Mouse (Mus musculus) thymus, postnatal 25 days (tissue): ENCODE data around the gene Arsb.

Experiments used
- DNase-seq: peaks from one replicate; pipeline ENCODE4 v3.0.0; 2022

Arsb gene

DNA sequence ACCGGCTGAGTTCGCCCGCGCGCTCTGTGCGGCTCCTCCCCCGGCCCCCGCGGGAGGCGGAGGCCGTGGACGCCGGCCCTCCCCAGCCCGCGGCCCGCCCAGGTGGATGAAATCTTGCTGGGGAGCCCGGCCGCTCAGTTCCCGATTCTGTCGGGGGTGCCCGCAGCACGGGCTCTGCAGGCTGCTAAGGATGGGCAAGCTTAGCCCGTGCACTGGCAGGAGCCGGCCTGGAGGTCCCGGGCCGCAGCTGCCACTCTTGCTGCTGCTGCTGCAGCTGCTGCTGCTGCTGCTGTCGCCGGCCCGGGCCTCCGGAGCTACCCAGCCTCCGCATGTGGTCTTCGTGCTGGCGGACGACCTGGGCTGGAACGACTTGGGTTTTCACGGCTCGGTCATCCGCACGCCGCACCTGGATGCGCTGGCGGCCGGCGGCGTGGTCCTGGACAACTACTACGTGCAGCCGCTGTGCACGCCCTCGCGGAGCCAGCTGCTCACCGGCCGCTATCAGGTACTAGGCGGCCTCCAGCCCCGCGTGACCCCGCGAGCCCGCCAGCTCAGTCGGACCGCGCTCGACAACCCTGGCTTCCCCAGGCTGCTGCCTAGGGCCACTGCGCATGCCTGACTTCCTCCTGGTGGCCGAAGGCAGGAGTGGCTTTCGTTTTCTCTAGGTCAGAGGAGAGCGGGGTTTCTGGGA is at the start of gene Arsb:
Gene Arsb (plus strand): TSS at position 43 of the 691 bp plus-strand sequence.
- DNase-seq, result peak; percentile 70

- no peak for DNase-seq
Observed at GRCm38 (mm10) chr13:93721916-93722315, 49.5 kb upstream of the Arsb start.

DNA sequence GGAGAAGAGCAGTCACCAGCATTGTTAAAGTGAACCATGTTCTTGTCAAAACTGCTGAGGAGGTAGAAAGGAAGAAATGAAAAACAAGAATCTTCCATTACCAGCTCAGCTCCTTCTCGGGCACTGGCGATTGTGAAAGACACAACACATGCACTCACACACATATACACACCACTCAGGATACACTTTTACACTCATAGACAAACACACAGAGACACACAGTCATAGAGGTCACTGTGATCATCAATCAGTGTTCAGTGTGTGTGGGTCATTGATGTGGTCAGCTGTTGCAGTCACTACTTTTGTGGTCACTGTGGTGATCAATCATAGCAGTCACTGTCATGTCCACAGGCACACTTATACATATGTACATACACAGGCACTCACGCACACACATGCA is 48.0 kb upstream of the Arsb start:
- DNase-seq, result no peak

- peak; percentile 12 for DNase-seq
Observed at GRCm38 (mm10) chr13:93724206-93724605, 47.2 kb upstream of the Arsb start.

- no peak for DNase-seq
Observed at GRCm38 (mm10) chr13:93735131-93735636, 36.2 kb upstream of the Arsb start.

DNA sequence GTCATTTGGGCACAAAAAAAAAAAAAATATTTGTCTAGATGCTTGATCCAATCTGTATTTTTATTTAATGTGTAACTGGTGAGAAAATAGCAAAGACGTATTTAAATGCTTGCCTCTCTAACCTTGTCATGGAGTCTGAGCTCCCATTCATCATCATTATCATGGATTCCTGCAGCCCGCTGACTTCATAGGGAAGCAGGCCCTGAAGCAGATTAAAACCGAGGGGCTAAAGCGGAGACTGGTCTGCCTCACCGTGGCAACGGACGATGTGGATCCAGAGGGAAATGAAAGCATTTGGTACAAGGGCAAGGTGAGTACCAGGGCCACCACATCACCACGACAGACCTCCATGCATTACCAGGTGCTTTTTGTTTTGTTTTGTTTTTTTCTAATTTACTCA is 27.3 kb upstream of the Arsb start:
- DNase-seq, result no peak

- no peak for DNase-seq
Observed at GRCm38 (mm10) chr13:93752597-93753400, 18.6 kb upstream of the Arsb start.

DNA sequence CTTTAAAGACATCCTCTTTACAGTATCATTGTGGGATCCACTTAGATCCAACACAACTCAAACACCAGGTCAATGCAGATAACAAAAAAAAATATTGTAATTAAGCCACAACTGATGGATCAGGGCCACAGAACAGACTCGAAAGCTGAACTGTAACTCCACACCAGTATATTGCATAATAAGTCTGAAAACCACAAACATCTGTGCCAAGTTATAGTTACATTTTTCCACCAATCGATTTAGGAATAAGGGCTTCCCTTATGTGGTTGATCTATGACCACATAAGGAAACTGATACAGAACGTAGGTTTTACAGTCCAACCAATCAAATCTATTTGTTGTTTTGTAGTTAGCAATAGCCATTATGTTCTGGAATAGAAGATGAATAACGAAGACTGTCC is 16.3 kb upstream of the Arsb start:
- DNase-seq, result no peak

DNA sequence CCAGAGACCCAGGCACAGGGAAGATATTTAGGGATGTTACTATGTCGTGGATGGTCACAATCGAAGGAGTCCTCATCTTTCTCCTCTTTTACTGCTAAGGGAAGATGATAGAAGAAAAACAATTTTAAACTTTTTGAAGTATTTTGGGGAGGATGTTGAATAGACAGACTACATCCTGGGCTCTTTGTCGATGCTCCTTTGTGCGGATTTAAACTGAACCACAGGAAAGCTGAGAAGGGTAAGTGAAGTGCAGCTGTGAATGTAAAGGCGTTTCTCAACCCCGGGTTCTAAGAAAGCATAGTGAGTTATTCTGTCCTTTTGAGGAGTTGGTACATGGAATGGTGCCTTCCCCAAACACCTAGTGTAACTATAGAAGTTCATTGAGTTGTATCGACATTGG is 14.8 kb upstream of the Arsb start:
- DNase-seq, result peak; percentile 26

- no peak for DNase-seq
Observed at GRCm38 (mm10) chr13:93757514-93757913, 13.9 kb upstream of the Arsb start.

DNA sequence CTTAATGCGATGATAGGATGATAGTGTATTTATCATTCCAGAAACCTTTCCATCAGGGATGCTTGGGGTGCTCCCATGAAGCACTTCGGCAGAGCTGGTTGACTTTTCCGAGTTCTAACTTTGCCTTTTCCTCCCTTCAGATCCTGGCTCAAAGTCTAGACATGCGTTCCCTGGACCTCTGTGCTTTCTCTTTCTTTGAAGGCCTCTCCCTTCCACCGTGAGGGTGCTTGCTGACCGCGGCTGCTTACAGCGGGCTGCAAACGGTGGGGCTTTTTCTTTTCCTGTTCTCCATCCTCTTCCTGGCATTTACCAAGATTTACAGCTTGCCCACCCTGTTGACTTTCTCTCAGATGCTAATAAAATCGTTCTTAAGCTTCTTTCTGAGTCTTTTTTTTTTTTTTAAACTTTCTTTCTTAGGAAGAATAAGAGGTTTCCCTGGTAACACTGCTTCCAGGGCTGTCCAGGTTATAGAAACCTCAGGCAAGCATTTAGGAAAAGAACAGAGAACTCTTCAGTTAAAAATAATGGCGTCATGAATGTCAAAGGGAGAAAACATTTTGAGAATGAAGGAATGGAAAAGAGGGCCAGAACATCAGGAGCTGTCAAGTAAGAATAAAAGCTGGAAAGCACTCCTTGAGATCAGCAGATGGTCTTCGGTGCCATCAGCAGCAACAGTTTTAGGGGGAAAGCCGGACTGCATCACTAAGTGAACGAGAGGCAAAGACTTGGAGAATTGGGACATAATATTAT is 13.1 kb upstream of the Arsb start:
- DNase-seq, result no peak

DNA sequence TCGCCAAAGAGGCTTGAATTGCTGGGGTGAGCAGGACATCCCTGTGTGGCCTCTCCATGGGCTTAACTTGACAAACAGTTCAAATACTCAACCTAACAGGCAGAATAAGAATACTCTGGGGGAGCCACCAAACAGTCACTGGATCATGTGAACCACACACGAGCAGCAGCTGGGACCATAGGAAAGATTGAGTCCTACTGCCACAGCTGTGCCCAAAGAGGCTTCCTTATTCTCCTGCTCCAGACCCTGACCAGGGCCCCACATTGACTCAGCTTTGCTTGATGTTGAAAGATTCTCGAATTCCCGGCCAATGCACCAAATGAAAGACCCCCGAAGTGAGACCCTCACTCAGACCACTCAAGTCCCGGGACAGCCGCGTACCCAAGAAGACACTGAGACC is 9.6 kb upstream of the Arsb start:
- no peak for DNase-seq

GRCm38 (mm10) chr13:93762879-93763278 is 8.6 kb upstream of the Arsb start:
- DNase-seq, result no peak

DNA sequence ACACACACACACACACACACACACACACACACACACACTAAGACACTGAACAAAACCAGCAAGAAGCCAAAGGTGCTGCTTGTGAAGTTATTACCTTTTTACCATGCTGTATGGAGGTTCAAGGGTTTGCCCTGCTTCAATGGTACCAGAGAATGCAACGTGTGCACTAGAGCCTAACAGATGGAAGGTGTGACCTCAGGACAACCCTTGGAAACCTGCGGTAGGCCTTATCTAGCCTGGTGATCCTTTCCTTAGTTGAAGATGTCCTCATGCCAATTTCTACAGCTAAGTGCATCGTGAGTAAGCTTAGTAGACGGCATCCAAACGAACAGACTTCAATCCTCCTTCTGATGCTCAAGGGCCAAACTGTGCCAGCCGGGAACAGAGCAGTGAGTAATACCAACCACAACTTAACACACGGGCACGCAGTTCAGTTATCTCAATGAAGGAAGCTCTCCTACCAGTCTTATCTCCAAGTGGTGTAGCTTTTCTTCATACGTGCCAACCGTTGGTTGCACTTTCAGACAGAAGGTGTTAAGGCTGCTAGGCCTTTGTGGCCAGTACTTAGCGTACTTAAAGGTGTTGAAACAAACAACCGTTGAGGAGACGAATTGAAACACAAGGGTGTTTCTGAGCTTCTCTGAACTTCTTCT is 7.0 kb upstream of the Arsb start:
- no peak for DNase-seq

DNA sequence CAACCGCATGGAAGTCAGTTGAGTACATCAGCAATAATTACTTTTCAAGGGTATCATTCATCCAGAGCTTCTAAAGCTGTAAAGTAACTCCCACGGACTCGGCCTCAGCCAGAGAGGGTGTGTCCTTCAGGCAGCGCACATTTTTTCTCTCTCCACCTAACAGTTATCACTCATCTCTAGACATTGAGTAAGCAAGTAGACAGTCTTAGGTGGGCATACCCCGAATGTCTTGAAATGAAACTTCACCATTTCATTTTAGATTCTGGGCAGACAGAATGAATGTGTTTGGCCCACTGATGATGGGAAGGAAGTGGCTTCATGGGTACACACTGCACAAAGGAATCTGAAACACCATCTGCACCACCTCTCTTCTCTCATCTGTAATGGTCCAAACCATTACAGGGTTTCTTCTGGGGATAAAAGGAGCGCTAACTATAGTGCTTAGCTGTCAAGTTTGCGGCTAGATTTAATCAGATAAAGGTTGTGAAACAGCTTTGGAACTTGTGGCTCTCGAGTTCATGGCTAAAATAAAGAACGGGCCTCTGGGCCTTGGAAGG is 321 bp upstream of the Arsb start:
- no peak for DNase-seq

- DNase-seq, result no peak
Observed at GRCm38 (mm10) chr13:93772279-93772636, 828 bp downstream of the Arsb start.

- no peak for DNase-seq
Observed at GRCm38 (mm10) chr13:93772861-93773260, 1.4 kb downstream of the Arsb start.

- no peak for DNase-seq
Observed at GRCm38 (mm10) chr13:93773704-93774315, 2.4 kb downstream of the Arsb start.

DNA sequence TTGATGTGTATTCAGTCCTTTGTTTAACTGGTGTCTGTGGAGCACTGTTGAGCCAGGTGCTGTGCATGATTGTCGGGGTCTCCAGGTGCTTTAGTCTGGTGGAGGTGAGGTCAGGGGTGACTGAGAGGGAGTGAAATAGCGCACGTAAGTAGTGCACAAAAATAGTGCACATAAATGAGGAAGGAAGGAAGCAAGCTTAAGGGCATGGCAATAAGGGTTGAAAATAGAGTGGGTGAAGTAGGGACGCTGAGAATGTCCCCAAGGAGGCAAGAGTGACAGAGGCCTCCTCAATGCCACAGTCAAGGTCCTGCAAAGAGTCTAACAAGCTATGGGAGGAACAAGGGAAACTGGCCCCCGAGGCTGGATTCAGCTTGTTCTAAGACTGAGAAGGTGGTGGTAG is 11.4 kb downstream of the Arsb start:
- no peak for DNase-seq

- DNase-seq, result peak; percentile 30
Observed at GRCm38 (mm10) chr13:93785329-93785728, 13.9 kb downstream of the Arsb start.

DNA sequence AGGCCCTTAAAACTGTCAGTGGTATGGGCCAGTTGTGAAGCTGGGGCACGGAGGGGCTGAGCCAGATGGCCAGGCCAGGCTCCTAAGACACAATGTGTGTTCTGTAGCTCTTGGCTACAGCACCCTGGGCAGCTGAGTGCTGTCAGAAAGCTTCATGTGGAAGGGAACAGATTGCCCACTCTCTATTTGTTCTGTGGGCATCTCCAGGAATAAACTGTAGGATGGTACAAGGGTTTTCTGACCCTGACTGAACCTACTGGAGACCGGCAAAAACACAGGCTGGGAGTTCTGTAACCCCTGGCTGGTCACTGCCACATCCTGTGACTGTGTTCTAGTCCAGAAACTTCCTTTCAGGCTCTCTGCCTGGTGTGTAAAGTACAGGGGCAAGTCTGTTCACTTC is 14.6 kb downstream of the Arsb start:
- DNase-seq, result no peak

- no peak for DNase-seq
Observed at GRCm38 (mm10) chr13:93787647-93788046, 16.2 kb downstream of the Arsb start.
